ENCODE assay signal across 11 mouse cellular contexts in the genomic region with DNA sequence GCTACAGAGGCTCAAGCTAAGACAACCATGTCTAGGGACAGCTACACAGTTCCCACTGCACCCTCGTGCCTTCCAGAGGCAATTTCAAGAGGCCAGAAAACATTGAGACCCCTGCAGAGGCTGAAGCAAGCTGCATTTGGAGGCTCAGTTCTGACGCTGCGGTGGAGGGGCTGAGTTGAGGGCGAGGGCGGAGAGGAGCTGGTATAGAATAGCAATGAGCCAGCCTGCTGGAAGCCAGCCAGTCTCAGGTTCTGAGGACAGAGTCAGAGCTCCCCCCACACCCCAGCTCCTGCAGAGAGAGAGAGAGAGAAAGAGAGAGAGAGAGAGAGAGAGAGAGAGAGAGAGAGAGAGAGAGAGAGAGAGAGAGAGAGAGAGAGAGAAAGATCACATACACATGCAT. TPM values are rescaled to one million over a fixed set of nuclear protein-coding genes. Genes with fewer than 3 reads are reported as not detected.
DNase-seq lines count a peak whose midpoint lies in the region; ATAC-seq and TF ChIP-seq lines count a peak whose summit lies in the region.
"Had no signal": no experiment of that assay in that cellular context is flagged by ENCODE, and none has a peak within 500 bp of the region (broad histone marks: within the 10 kb centered on the region; RNA-seq: fewer than 3 reads in every experiment).

No protein-coding gene starts in this region.

- H3K4me3 ChIP-seq in heart, embryonic 11.5 days (ENCODE audit: low read depth, low read length): no peak overlapping the region
- no peak overlapping the region for H3K4me3 ChIP-seq in forebrain, postnatal 0 days (ENCODE audit: low read depth, low read length)
- H3K4me3 ChIP-seq: embryonic facial prominence, embryonic 15.5 days had no signal

- ATAC-seq in heart, embryonic 11.5 days (replicated peaks; ENCODE audit: insufficient number of reproducible peaks, low FRiP score, low TSS enrichment): no peak
- ATAC-seq in forebrain, postnatal 0 days: peak; percentile 65
- 0 out of 2 replicates have a peak, but pooled peaks have one; percentile 23 for ATAC-seq in megakaryocyte-erythroid progenitor cell, adult 5-6 weeks (replicated peaks; ENCODE audit: low FRiP score, low TSS enrichment, poor library complexity, severe bottlenecking)

- WGBS in heart, embryonic 11.5 days (ENCODE audit: insufficient replicate concordance): 31% methylated on average over 5 of the region's 5 CpGs
- WGBS in forebrain, postnatal 0 days: 2% methylated on average over 5 of the region's 5 CpGs

- no peaks in the 10 kb centered on the region for H3K36me3 ChIP-seq in heart, embryonic 11.5 days (ENCODE audit: control insufficient read depth, insufficient read depth, low read length)
- no peaks in the 10 kb centered on the region for H3K36me3 ChIP-seq in forebrain, postnatal 0 days (ENCODE audit: insufficient read depth)
- H3K36me3 ChIP-seq: embryonic facial prominence, embryonic 15.5 days had no signal

- 0 out of 2 replicates have a peak, but pooled peaks have one; percentile 4 for TF ChIP-seq CTCF in forebrain, postnatal 0 days (IDR thresholded peaks at IDR 0.05; ENCODE audit: low read depth)

- no peak overlapping the region for H3K27ac ChIP-seq in heart, embryonic 11.5 days (ENCODE audit: low read depth, low read length)
- peak overlapping the region; percentile 37 for H3K27ac ChIP-seq in forebrain, postnatal 0 days (ENCODE audit: low read depth, low read length)
- H3K27ac ChIP-seq: embryonic facial prominence, embryonic 15.5 days had no signal

- no peak overlapping the region for H3K4me2 ChIP-seq in heart, embryonic 11.5 days
- no peak overlapping the region for H3K4me2 ChIP-seq in forebrain, postnatal 0 days (ENCODE audit: low read depth)
- H3K4me2 ChIP-seq: embryonic facial prominence, embryonic 15.5 days had no signal

- no peaks in the 10 kb centered on the region for H3K9me3 ChIP-seq in heart, embryonic 11.5 days (replicated peaks; ENCODE audit: control insufficient read depth, low read length)
- H3K9me3 ChIP-seq in forebrain, postnatal 0 days (ENCODE audit: low read length): no peaks in the 10 kb centered on the region
- H3K9me3 ChIP-seq: embryonic facial prominence, embryonic 15.5 days had no signal

- H3K4me1 ChIP-seq in heart, embryonic 11.5 days (ENCODE audit: control insufficient read depth, insufficient read depth, low read length): 0 out of 2 replicates have a peak, but pooled peaks cover 4% of the 10 kb centered on the region
- H3K4me1 ChIP-seq in forebrain, postnatal 0 days (ENCODE audit: insufficient read depth): peaks cover 35% of the 10 kb centered on the region

- intact Hi-C loops in heart, postnatal 25 days (cut with DNase I): no loop called here

- no peaks in the 10 kb centered on the region for H3K27me3 ChIP-seq in heart, embryonic 11.5 days (ENCODE audit: control insufficient read depth, insufficient read depth, low read length)
- H3K27me3 ChIP-seq in forebrain, postnatal 0 days (ENCODE audit: insufficient read depth, low read length): no peaks in the 10 kb centered on the region
- H3K27me3 ChIP-seq: embryonic facial prominence, embryonic 15.5 days had no signal

- no peak for DNase-seq in heart, postnatal 25 days (ENCODE audit: low spot score)
- DNase-seq in NIH3T3 (ENCODE audit: low read depth): peak; percentile 65
- peak; percentile 71 for DNase-seq in forebrain, postnatal 0 days
- no peak for DNase-seq in lung, postnatal 14 days
- no peak for DNase-seq in ovary, postnatal 10 days (ENCODE audit: low spot score)
- DNase-seq in ovary, postnatal 14 days (ENCODE audit: low spot score): no peak
- DNase-seq: adrenal gland, adult 8-10 months; liver had no signal

- H3K9ac ChIP-seq in heart, embryonic 11.5 days (ENCODE audit: low read depth, low read length): peak overlapping the region; percentile 1; the same call in 1 of the 2 replicates
- H3K9ac ChIP-seq in forebrain, postnatal 0 days: no peak overlapping the region
- H3K9ac ChIP-seq: embryonic facial prominence, embryonic 15.5 days had no signal

RNA-seq across cellular contexts. Expression of a gene that starts 20.5 kb away (rescaled TPM):
- polyA plus RNA-seq in heart, embryonic 11.5 days (2014; fragmentation: Nextera tagmentation; extraction: Ambion mirVana): 0.34 and 0.56 TPM in 2 replicates
- total RNA-seq in heart, postnatal 25 days (2021): 1 to 10 TPM; 2.7 to 3.5 TPM
- total RNA-seq in forebrain, postnatal 0 days (2014; rRNA removed): 53.7 and 57.0 TPM in 2 replicates
- 13.8 and 21.3 TPM in 2 replicates for polyA plus RNA-seq in forebrain, postnatal 0 days (2015; fragmentation: Nextera tagmentation; extraction: Ambion mirVana)
- 0.09 TPM in 1 of 2 replicates, not detected in the other for total RNA-seq in megakaryocyte-erythroid progenitor cell, adult 5-6 weeks (2014; fragmentation: Nextera tagmentation)
- not detected in 2 replicates for total RNA-seq in megakaryocyte-erythroid progenitor cell, adult 5-6 weeks (2017)

RNA-seq across cellular contexts. Expression of a gene that starts 37.5 kb away (rescaled TPM):
- 5.8 and 9.0 TPM in 2 replicates for polyA plus RNA-seq in heart, embryonic 11.5 days (2014; fragmentation: Nextera tagmentation; extraction: Ambion mirVana)
- total RNA-seq in heart, postnatal 25 days (2021): 10 to 100 TPM; 28.3 to 30.9 TPM
- 1.5 and 1.6 TPM in 2 replicates for total RNA-seq in forebrain, postnatal 0 days (2014; rRNA removed)
- polyA plus RNA-seq in forebrain, postnatal 0 days (2015; fragmentation: Nextera tagmentation; extraction: Ambion mirVana): 1.2 and 1.5 TPM in 2 replicates
- 26.8 and 34.0 TPM in 2 replicates for total RNA-seq in megakaryocyte-erythroid progenitor cell, adult 5-6 weeks (2014; fragmentation: Nextera tagmentation)
- 26.9 and 31.6 TPM in 2 replicates for total RNA-seq in megakaryocyte-erythroid progenitor cell, adult 5-6 weeks (2017)

RNA-seq across cellular contexts. Expression of a gene that starts 43.7 kb away (rescaled TPM):
- 7.7 and 8.8 TPM in 2 replicates for polyA plus RNA-seq in heart, embryonic 11.5 days (2014; fragmentation: Nextera tagmentation; extraction: Ambion mirVana)
- 100 to 1,000 TPM; 122 to 198 TPM for total RNA-seq in heart, postnatal 25 days (2021)
- total RNA-seq in forebrain, postnatal 0 days (2014; rRNA removed): 2.7 and 4.0 TPM in 2 replicates
- 11.2 and 12.2 TPM in 2 replicates for polyA plus RNA-seq in forebrain, postnatal 0 days (2015; fragmentation: Nextera tagmentation; extraction: Ambion mirVana)
- 2.9 and 9.3 TPM in 2 replicates for total RNA-seq in megakaryocyte-erythroid progenitor cell, adult 5-6 weeks (2014; fragmentation: Nextera tagmentation)
- 1.2 and 1.6 TPM in 2 replicates for total RNA-seq in megakaryocyte-erythroid progenitor cell, adult 5-6 weeks (2017)

Comparison
In these comparisons a context has a peak if more than half of its experiments do, and no peak if none do; other contexts are left out.
1. DNase-seq: peak in NIH3T3 (single experiment) and forebrain, postnatal 0 days (single experiment); none in heart, postnatal 25 days (single experiment), lung, postnatal 14 days (single experiment), ovary, postnatal 10 days (single experiment) and ovary, postnatal 14 days (single experiment).
2. RNA of a gene that starts 20.5 kb away (total RNA-seq): 53.7 to 57.0 TPM in forebrain, postnatal 0 days; 2.7 to 3.5 TPM in heart, postnatal 25 days and 0.09 TPM in megakaryocyte-erythroid progenitor cell, adult 5-6 weeks; every median in the first group is over 10 times any median in the second.
3. RNA of a gene that starts 37.5 kb away (total RNA-seq): 28.3 to 30.9 TPM in heart, postnatal 25 days and 26.8 to 34.0 TPM in megakaryocyte-erythroid progenitor cell, adult 5-6 weeks; 1.5 to 1.6 TPM in forebrain, postnatal 0 days; every median in the first group is over 10 times any median in the second.
4. RNA of a gene that starts 43.7 kb away (total RNA-seq): 122 to 198 TPM in heart, postnatal 25 days; 2.7 to 4.0 TPM in forebrain, postnatal 0 days and 1.2 to 9.3 TPM in megakaryocyte-erythroid progenitor cell, adult 5-6 weeks; every median in the first group is over 10 times any median in the second.